Mouse (Mus musculus): ENCODE measurements at regions not wholly inside any gene's neighbourhood (a gene's known extent, or its start where the extent isn't known, plus 50 kb on each side); places are given as distances from the start of the nearest gene placed in this dataset.

DNA sequence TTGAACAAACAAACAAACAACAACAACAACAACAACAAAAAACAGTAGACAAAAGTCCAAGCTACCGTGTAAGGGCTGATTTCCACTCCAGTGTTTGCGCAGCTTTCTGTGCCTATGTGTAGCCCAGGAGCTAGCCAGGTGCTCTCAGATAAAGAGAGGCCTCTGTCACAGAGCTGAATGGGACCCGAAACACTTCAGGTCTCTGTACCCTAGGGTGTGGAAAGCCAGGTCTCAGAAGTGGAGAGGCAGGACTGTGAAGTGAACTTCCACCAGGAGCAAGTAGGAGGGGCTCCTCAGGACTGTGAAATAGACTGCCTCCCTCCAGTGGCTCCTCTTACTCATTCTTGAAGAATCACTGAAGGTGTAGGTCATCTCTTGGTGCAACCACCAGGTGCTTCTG, 61.4 kb upstream of the Habp2 start:
- no peaks in the 10 kb centered on the region; the same call in 1 of the 2 replicates for H3K4me1 ChIP-seq (ENCODE audit: insufficient read depth)
- no peak overlapping the region for H3K9ac ChIP-seq
- no peaks in the 10 kb centered on the region for H3K9me3 ChIP-seq (ENCODE audit: low read depth, low read length)
- H3K27me3 ChIP-seq (ENCODE audit: insufficient read depth, low read length), result no peaks in the 10 kb centered on the region
- WGBS, result 57% methylated on average over 3 of the region's 3 CpGs
- no peaks in the 10 kb centered on the region for H3K36me3 ChIP-seq (ENCODE audit: insufficient read depth)
- DNase-seq, result peak; percentile 43
- ATAC-seq (ENCODE audit: insufficient read depth), result peak; percentile 75; the same call in 1 of the 2 replicates
- no peak for TF ChIP-seq CTCF (IDR thresholded peaks at IDR 0.05; ENCODE audit: low read depth)
- no peak overlapping the region for H3K4me3 ChIP-seq (ENCODE audit: low read depth, low read length)
- H3K4me2 ChIP-seq, result no peak overlapping the region
- H3K27ac ChIP-seq (ENCODE audit: low read depth), result no peak overlapping the region

DNA sequence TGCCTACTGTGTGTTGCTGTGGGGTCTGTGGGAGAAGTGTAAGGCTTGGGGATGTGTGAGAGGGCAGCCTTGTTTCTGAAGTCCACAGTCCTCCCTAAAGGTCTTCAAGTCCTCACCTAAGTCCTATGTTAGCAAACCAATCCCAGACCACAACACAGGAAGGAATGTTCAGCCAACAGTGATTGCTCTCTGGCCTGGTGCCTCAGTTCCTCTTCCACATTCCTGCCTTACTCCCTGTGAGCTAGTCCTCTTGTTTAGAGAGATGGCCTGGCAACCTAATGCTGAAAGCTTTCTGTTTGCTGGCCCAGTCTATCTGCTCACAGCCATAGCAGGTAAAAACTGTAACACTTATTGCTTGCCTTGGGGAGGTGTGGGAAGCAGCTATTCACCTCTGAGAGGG, 58.4 kb upstream of the Habp2 start:
- H3K4me3 ChIP-seq (ENCODE audit: low read depth, low read length), result no peak overlapping the region
- H3K9me3 ChIP-seq (ENCODE audit: low read depth, low read length), result 0 out of 2 replicates have a peak, but pooled peaks cover 5% of the 10 kb centered on the region
- H3K9ac ChIP-seq, result no peak overlapping the region
- no peak overlapping the region for H3K27ac ChIP-seq (ENCODE audit: low read depth)
- H3K27me3 ChIP-seq (ENCODE audit: insufficient read depth, low read length), result no peaks in the 10 kb centered on the region
- no peak for TF ChIP-seq CTCF (IDR thresholded peaks at IDR 0.05; ENCODE audit: low read depth)
- no peak overlapping the region for H3K4me2 ChIP-seq
- DNase-seq (no peak), ATAC-seq (ENCODE audit: insufficient read depth) (no peak)
- no peaks in the 10 kb centered on the region for H3K36me3 ChIP-seq (ENCODE audit: insufficient read depth)
- no peaks in the 10 kb centered on the region; the same call in none of the 2 replicates for H3K4me1 ChIP-seq (ENCODE audit: insufficient read depth)

DNA sequence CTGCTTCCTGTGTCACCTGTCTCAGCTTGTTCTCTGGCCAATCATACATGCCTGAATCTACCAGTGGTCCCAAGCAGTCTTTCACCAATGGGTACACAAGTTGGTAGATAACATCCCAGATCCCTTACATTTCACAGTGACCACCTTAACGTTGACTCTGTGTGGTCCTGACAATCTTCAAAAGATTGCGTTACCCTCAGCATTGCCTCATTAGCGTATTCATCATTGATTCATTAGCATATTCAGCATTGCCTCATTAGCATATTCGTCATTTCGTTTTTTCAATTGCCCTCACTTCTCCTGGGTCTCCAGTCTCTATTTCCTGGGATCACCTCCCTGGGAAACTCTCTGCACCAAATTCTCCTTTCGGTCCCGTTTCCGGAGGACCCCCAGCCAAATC, 55.5 kb upstream of the Habp2 start:
- H3K36me3 ChIP-seq (ENCODE audit: insufficient read depth), result no peaks in the 10 kb centered on the region
- H3K4me1 ChIP-seq (ENCODE audit: insufficient read depth), result peaks cover 8% of the 10 kb centered on the region
- no peak for ATAC-seq (ENCODE audit: insufficient read depth)
- H3K9me3 ChIP-seq (ENCODE audit: low read depth, low read length), result 0 out of 2 replicates have a peak, but pooled peaks cover 5% of the 10 kb centered on the region
- no peak overlapping the region for H3K4me3 ChIP-seq (ENCODE audit: low read depth, low read length)
- no peak for TF ChIP-seq CTCF (IDR thresholded peaks at IDR 0.05; ENCODE audit: low read depth)
- H3K27ac ChIP-seq (ENCODE audit: low read depth), result no peak overlapping the region
- 75% methylated on average over 8 of the region's 8 CpGs for WGBS
- H3K9ac ChIP-seq, result no peak overlapping the region
- H3K4me2 ChIP-seq, result no peak overlapping the region
- no peaks in the 10 kb centered on the region for H3K27me3 ChIP-seq (ENCODE audit: insufficient read depth, low read length)
- DNase-seq, result no peak

DNA sequence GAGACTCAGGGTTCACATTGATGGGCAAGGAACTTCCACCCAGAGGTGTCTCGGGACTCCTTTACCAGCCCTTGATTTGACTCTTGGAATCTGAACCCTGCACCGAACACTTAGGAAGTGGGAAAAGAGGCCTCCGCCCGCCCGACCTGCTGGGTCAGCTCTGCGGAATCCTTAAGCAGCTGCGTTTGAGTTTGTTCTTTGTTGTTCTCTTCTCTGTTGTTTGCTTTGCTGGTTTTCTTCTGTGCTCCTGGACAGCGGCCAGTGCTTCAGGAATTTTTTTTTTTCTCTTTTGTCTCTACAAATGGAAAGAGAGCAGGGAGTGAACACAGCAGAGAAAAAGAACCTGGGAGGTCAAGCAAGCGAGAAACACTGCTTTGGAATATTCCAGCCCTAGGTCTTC, 55.1 kb upstream of the Habp2 start:
- ATAC-seq (ENCODE audit: insufficient read depth) (peak; percentile 24; the same call in 1 of the 2 replicates), DNase-seq (peak; percentile 73)
- H3K4me3 ChIP-seq (ENCODE audit: low read depth, low read length), result no peak overlapping the region
- 0 out of 2 replicates have a peak, but pooled peaks cover 5% of the 10 kb centered on the region for H3K9me3 ChIP-seq (ENCODE audit: low read depth, low read length)
- peaks cover 8% of the 10 kb centered on the region for H3K4me1 ChIP-seq (ENCODE audit: insufficient read depth)
- H3K4me2 ChIP-seq, result no peak overlapping the region
- 29% methylated on average over 9 of the region's 9 CpGs for WGBS
- no peak for TF ChIP-seq CTCF (IDR thresholded peaks at IDR 0.05; ENCODE audit: low read depth)
- no peak overlapping the region for H3K9ac ChIP-seq
- no peaks in the 10 kb centered on the region for H3K27me3 ChIP-seq (ENCODE audit: insufficient read depth, low read length)
- peak overlapping the region; percentile 56 for H3K27ac ChIP-seq (ENCODE audit: low read depth)
- H3K36me3 ChIP-seq (ENCODE audit: insufficient read depth), result no peaks in the 10 kb centered on the region

DNA sequence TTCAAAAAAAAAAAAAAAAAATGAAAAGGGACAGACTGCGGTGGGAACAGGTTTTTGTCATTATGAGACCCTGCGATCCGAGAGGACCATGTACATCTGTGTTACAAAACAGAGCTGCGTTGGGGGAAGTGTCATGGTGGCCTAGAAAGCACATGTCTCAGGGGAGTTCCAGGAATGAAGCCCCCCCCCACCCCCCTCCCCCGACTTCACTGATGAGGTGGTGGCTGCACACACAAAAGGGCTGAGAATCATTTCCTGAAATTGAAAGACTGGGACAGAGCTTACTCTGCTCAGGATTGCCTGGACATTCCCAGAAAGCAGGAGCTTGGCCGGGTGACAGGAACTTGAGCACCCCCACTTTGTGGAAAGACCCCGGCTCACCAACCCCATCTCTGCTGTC, 54.7 kb upstream of the Habp2 start:
- Histone ChIP-seq H3K9ac (no peak overlapping the region; the same call in 1 of the 2 replicates), H3K27ac (ENCODE audit: low read depth) (peak overlapping the region; percentile 56), H3K27me3 (ENCODE audit: insufficient read depth, low read length) (no peaks in the 10 kb centered on the region), H3K4me3 (ENCODE audit: low read depth, low read length) (no peak overlapping the region), H3K4me2 (no peak overlapping the region), H3K36me3 (ENCODE audit: insufficient read depth) (no peaks in the 10 kb centered on the region), H3K4me1 (ENCODE audit: insufficient read depth) (peaks cover 8% of the 10 kb centered on the region), H3K9me3 (ENCODE audit: low read depth, low read length) (0 out of 2 replicates have a peak, but pooled peaks cover 5% of the 10 kb centered on the region)
- peak; percentile 44; the same call in 1 of the 2 replicates for ATAC-seq (ENCODE audit: insufficient read depth)
- DNase-seq, result no peak
- 50% methylated on average over 7 of the region's 7 CpGs for WGBS
- TF ChIP-seq CTCF (IDR thresholded peaks at IDR 0.05; ENCODE audit: low read depth), result no peak

DNA sequence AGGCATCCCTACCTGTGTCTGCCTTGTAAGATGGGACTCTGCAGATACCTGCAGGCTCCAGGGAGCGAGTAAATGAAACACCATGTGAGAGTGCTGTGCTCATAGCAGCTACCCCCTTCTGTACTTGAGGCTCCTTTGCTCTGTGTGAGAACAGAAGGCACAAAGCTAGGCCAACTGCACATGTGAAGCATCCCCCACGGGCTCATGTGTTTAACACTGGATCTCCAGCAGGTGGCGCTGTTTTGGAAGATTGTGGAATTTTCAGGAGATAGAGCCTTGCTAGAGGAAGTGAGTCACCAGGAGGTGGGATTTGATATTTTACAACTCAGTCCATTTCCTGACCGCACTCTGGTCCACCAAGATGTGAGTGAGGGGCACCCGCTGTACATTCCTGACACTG, 54.0 kb upstream of the Habp2 start:
- no peak overlapping the region for H3K4me3 ChIP-seq (ENCODE audit: low read depth, low read length)
- no peak overlapping the region for H3K9ac ChIP-seq
- H3K4me1 ChIP-seq (ENCODE audit: insufficient read depth), result peaks cover 8% of the 10 kb centered on the region
- H3K36me3 ChIP-seq (ENCODE audit: insufficient read depth), result no peaks in the 10 kb centered on the region
- no peaks in the 10 kb centered on the region for H3K27me3 ChIP-seq (ENCODE audit: insufficient read depth, low read length)
- 95% methylated on average over 5 of the region's 5 CpGs for WGBS
- H3K9me3 ChIP-seq (ENCODE audit: low read depth, low read length), result 0 out of 2 replicates have a peak, but pooled peaks cover 5% of the 10 kb centered on the region
- DNase-seq (no peak), ATAC-seq (ENCODE audit: insufficient read depth) (no peak)
- no peak overlapping the region for H3K27ac ChIP-seq (ENCODE audit: low read depth)
- H3K4me2 ChIP-seq, result no peak overlapping the region
- TF ChIP-seq CTCF (IDR thresholded peaks at IDR 0.05; ENCODE audit: low read depth), result peak; percentile 54

DNA sequence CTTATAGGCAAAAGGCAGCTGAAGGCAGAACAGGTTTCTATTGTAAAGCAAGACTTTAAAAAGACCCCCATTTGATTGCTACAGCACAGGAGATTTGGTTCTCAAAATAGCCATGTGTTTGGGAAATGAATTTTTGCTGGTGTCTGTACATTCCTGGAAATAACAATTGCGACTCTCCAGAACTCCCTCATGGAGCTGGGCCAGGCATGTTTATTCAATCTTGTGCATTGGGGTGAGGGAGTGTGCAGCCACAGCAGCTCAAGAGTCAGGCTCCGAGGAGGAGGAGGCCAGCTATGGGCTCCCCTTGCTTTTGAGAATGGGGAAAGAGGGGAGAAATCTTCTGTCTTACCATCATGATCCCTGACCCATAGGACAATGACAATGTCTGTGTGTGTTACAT, 51.9 kb upstream of the Habp2 start:
- no peak for TF ChIP-seq CTCF (IDR thresholded peaks at IDR 0.05; ENCODE audit: low read depth)
- 0 out of 2 replicates have a peak, but pooled peaks cover 5% of the 10 kb centered on the region for H3K9me3 ChIP-seq (ENCODE audit: low read depth, low read length)
- 18% methylated on average over 2 of the region's 2 CpGs for WGBS
- H3K4me2 ChIP-seq, result no peak overlapping the region
- ATAC-seq (ENCODE audit: insufficient read depth) (no peak), DNase-seq (peak; percentile 63)
- H3K27me3 ChIP-seq (ENCODE audit: insufficient read depth, low read length), result no peaks in the 10 kb centered on the region
- no peak overlapping the region for H3K9ac ChIP-seq
- H3K4me1 ChIP-seq (ENCODE audit: insufficient read depth), result peaks cover 8% of the 10 kb centered on the region
- no peak overlapping the region for H3K27ac ChIP-seq (ENCODE audit: low read depth)
- H3K36me3 ChIP-seq (ENCODE audit: insufficient read depth), result no peaks in the 10 kb centered on the region
- no peak overlapping the region for H3K4me3 ChIP-seq (ENCODE audit: low read depth, low read length)

All from lung, embryonic 14.5 days (tissue).